Mouse (Mus musculus) hindbrain, embryonic 10.5 days (tissue): Measurements from ENCODE around the gene Brf1. TPM values are rescaled to one million over a fixed set of nuclear protein-coding genes. Genes with fewer than 3 reads are reported as not detected.
A peak's percentile ranks its signal among the peaks of the same experiment; 100 is the strongest.

Experiments
- DNase-seq: peaks from one replicate; pipeline ENCODE4 v3.0.0-alpha.2; 2017; ENCODE audit warnings: low spot score
- H3K27ac ChIP-seq: fragments of 300-500 bp; sonication (generic); 2 replicates; pipeline ENCODE4 v1.5.1; 2016; ENCODE audit warnings: mild to moderate bottlenecking, moderate library complexity
- H3K27me3 ChIP-seq: fragments of 300-500 bp; sonication (generic); 2 replicates; pipeline ENCODE4 v1.6.1; 2016; ENCODE audit warnings: mild to moderate bottlenecking; ENCODE audit not compliant: poor library complexity, insufficient read depth, severe bottlenecking
- H3K36me3 ChIP-seq: fragments of 300-500 bp; sonication (generic); 2 replicates; pipeline ENCODE4 v1.6.1; 2016; ENCODE audit warnings: mild to moderate bottlenecking, moderate library complexity
- H3K4me1 ChIP-seq: fragments of 300-500 bp; sonication (generic); replicated peaks from 2 replicates; pipeline ENCODE4 v1.6.1; 2016; ENCODE audit warnings: mild to moderate bottlenecking
- H3K4me3 ChIP-seq: fragments of 300-500 bp; sonication (generic); 2 replicates; pipeline ENCODE4 v1.5.1; 2016; ENCODE audit warnings: mild to moderate bottlenecking, moderate library complexity
- H3K9me3 ChIP-seq: fragments of 300-500 bp; sonication (generic); 2 replicates; pipeline ENCODE4 v1.6.1; 2016; ENCODE audit warnings: mild to moderate bottlenecking, moderate library complexity
- WGBS: fragments of 180-500 bp; shearing (Covaris S2); methylation state at CpG from one replicate; pipeline ENCODE4 v1.1.7; 2016; 5-methylcytosine and 5-hydroxymethylcytosine counted together
- polyA plus RNA-seq: library from polyadenylated mRNA; unstranded; fragments of >200 nt; fragmentation: Nextera tagmentation; extraction: Ambion mirVana; gene quantifications from 2 replicates; pipeline ENCODE4 v1.2.1, GENCODE M21; 2016

Brf1 gene
- polyA plus RNA-seq, 1 experiment from 2014 or later, result 55.4 TPM

DNA sequence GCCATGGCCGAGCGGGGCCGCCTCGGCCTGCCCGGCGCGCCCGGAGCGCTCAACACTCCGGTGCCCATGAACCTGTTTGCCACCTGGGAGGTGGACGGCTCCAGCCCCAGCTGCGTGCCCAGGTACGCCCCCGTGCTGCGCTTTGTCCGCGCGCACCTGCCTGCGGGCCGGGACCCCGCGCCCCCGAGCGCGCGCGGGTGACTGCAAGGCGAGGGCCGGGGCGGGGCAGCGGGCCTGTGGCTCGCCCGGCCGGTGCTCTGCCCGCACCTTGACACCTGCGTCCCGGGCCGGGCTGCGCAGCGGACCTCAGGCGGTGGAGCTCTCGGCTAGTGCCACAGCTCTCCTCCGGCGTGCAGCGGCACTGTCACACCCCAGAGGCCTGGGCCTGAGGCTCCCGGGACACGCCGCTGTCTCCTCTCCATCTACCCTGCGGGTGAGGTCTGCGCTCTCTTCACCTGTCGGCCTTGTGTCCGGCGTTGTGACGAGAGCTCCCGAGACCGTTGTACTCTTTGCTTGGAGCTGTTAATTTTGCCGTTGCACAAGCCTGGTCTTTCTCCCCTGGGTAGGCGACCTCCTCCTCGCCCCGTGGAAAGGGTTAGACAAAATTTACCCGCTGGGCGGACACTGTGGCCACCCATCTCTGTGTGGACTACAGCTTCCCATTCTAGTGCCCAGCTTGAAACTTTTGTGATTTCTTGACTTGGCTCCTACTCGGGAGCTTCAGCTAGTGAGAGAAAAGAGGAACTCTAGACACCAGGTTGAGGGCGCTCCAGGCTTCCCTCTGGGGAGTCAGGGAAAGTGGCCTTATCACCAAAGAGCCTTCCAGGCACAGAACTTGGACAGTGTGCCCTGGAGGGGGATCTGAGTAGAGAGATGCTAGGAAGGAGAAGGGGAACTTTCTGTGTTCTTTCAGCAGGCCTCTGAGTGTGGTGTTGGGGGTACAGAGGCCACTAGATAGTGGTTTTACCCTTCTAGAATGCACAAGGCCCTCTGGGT, 14.4 kb upstream of the Brf1 start:
- Histone ChIP-seq H3K4me1 (peaks cover 48% of the 10 kb centered on the region), H3K4me3 (peak overlapping the region; percentile 97), H3K27ac (peak overlapping the region; percentile 97), H3K36me3 (peaks cover 11% of the 10 kb centered on the region; the same call in 1 of the 2 replicates), H3K9me3 (no peaks in the 10 kb centered on the region), H3K27me3 (no peaks in the 10 kb centered on the region)
- WGBS, result 1% methylated on average over 64 of the region's 64 CpGs
- peak; percentile 61 for DNase-seq

- Histone ChIP-seq H3K4me3 (peak within 1 kb of the TSS; percentile 97), H3K9me3 (no peaks in the 10 kb centered on the region), H3K36me3 (peaks cover 6% of the 10 kb centered on the region; the same call in 1 of the 2 replicates), H3K27me3 (no peaks in the 10 kb centered on the region), H3K27ac (peak within 1 kb of the TSS; percentile 97), H3K4me1 (peaks cover 48% of the 10 kb centered on the region)
- 6% methylated on average over 74 of the region's 85 CpGs for WGBS
- peak; percentile 90 for DNase-seq
Measured at GRCm38 (mm10) chr12:113013604-113014558, 13.4 kb upstream of the Brf1 start, which contains the start of gene Pacs2. Pacs2 (plus strand) TSS chr12:113014508.

GRCm38 (mm10) chr12:113013021-113013491, 12.6 kb upstream of the Brf1 start:
- Histone ChIP-seq H3K27me3 (no peaks in the 10 kb centered on the region), H3K9me3 (no peaks in the 10 kb centered on the region), H3K4me1 (peaks cover 48% of the 10 kb centered on the region), H3K4me3 (peak overlapping the region; percentile 97), H3K36me3 (no peaks in the 10 kb centered on the region), H3K27ac (peak overlapping the region; percentile 97)
- WGBS, result 61% methylated on average over 3 of the region's 3 CpGs
- peak; percentile 41 for DNase-seq

- 91% methylated on average over 5 of the region's 5 CpGs for WGBS
- Histone ChIP-seq H3K4me1 (peaks cover 43% of the 10 kb centered on the region), H3K27ac (peak overlapping the region; percentile 97), H3K27me3 (no peaks in the 10 kb centered on the region), H3K9me3 (no peaks in the 10 kb centered on the region), H3K4me3 (no peak overlapping the region), H3K36me3 (no peaks in the 10 kb centered on the region)
- no peak for DNase-seq
Measured at GRCm38 (mm10) chr12:113012443-113012842, 11.9 kb upstream of the Brf1 start.

- no peak for DNase-seq
- H3K4me3 ChIP-seq, result no peak overlapping the region
- no peaks in the 10 kb centered on the region for H3K36me3 ChIP-seq
- 93% methylated on average over 6 of the region's 6 CpGs for WGBS
- H3K4me1 ChIP-seq, result peaks cover 37% of the 10 kb centered on the region
- H3K9me3 ChIP-seq, result no peaks in the 10 kb centered on the region
- peak overlapping the region; percentile 97; the same call in 1 of the 2 replicates for H3K27ac ChIP-seq
- H3K27me3 ChIP-seq, result no peaks in the 10 kb centered on the region
Measured at GRCm38 (mm10) chr12:113011702-113012360, 11.3 kb upstream of the Brf1 start.

- Histone ChIP-seq H3K9me3 (no peaks in the 10 kb centered on the region), H3K4me1 (peaks cover 19% of the 10 kb centered on the region), H3K36me3 (no peaks in the 10 kb centered on the region), H3K27me3 (no peaks in the 10 kb centered on the region), H3K27ac (no peak overlapping the region), H3K4me3 (no peak overlapping the region)
- DNase-seq, result no peak
- 38% methylated on average over 4 of the region's 4 CpGs for WGBS
Measured at GRCm38 (mm10) chr12:113004993-113005392, 4.5 kb upstream of the Brf1 start.

DNA sequence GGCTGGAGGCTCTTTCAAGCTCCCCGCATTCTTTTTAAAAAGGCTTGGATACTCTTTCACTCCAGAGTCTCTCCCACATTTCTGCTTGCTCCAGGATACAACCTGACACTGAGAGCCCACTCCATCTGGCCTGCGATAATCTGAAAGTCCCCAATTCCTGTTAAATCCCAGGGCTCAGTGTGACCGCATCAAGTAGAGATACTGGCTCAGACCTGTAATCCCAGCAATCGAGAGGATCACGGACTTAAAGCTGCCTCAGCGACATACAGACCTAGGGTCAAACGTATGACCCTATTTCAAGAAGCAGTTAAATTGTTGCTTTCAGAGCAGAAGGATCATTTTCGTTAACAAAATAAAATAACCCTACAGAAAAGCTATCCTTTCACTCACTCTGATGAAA, 3.5 kb upstream of the Brf1 start:
- 80% methylated on average over 8 of the region's 8 CpGs for WGBS
- Histone ChIP-seq H3K4me3 (no peak overlapping the region), H3K36me3 (no peaks in the 10 kb centered on the region), H3K4me1 (peaks cover 29% of the 10 kb centered on the region), H3K27me3 (no peaks in the 10 kb centered on the region), H3K9me3 (no peaks in the 10 kb centered on the region), H3K27ac (no peak overlapping the region)
- DNase-seq, result no peak

GRCm38 (mm10) chr12:113002667-113003066, 2.2 kb upstream of the Brf1 start:
- Histone ChIP-seq H3K27me3 (no peaks in the 10 kb centered on the region), H3K36me3 (no peaks in the 10 kb centered on the region), H3K9me3 (no peaks in the 10 kb centered on the region), H3K4me1 (peaks cover 40% of the 10 kb centered on the region), H3K27ac (no peak overlapping the region), H3K4me3 (no peak overlapping the region)
- DNase-seq, result no peak
- WGBS, result 42% methylated on average over 2 of the region's 2 CpGs

DNA sequence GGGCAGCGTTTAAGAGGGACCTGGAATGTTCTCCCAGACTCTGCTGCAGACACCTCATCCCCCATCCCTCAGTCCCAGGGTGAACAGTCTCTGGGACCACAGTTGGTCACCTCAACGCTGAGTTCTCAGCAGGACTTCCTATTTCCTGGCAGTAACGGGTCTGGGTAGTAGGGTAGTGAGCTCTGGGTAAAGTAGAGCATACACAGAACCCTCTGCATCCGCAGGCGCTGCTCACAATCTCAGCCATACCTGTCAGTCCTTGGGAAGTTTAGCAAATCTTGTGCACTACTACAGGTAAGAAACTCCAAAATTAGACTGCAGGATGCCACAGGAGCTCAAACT, 600 bp upstream of the Brf1 start:
- no peaks in the 10 kb centered on the region for H3K27me3 ChIP-seq
- DNase-seq, result no peak
- 7% methylated on average over 5 of the region's 5 CpGs for WGBS
- no peaks in the 10 kb centered on the region for H3K9me3 ChIP-seq
- H3K36me3 ChIP-seq, result peaks cover 13% of the 10 kb centered on the region
- peak overlapping the region; percentile 88 for H3K4me3 ChIP-seq
- peak overlapping the region; percentile 97 for H3K27ac ChIP-seq
- H3K4me1 ChIP-seq, result peaks cover 50% of the 10 kb centered on the region

GRCm38 (mm10) chr12:112999569-113000293, 773 bp downstream of the Brf1 start:
- peaks cover 50% of the 10 kb centered on the region for H3K4me1 ChIP-seq
- H3K4me3 ChIP-seq, result peak overlapping the region; percentile 88
- 2% methylated on average over 56 of the region's 56 CpGs for WGBS
- H3K36me3 ChIP-seq, result peaks cover 27% of the 10 kb centered on the region
- no peak for DNase-seq
- H3K9me3 ChIP-seq, result no peaks in the 10 kb centered on the region
- H3K27me3 ChIP-seq, result no peaks in the 10 kb centered on the region
- peak overlapping the region; percentile 97 for H3K27ac ChIP-seq

DNA sequence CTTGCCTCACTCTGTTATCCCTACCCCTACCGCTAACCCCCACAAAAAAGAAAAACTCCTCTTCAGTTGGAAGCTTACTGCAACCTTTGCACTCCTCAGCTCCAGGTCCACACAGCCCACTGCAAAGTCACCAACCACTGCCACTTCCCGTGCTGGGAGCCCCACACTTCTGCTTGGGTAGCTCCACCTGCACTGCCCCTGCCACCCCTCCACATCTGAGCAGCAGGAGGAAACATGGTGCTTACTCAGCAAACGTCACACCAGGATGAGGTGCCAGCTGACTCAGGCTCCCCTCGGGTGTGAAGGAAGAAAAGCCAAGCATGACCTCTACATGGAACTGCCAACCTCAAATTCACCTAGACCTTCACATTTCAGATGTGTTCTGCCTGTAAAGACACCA, 6.4 kb downstream of the Brf1 start:
- no peak overlapping the region for H3K27ac ChIP-seq
- no peak for DNase-seq
- H3K4me3 ChIP-seq, result no peak overlapping the region
- H3K36me3 ChIP-seq, result peaks cover 60% of the 10 kb centered on the region
- H3K4me1 ChIP-seq, result peaks cover 23% of the 10 kb centered on the region
- no peaks in the 10 kb centered on the region for H3K9me3 ChIP-seq
- H3K27me3 ChIP-seq, result no peaks in the 10 kb centered on the region
- 81% methylated on average over 4 of the region's 4 CpGs for WGBS

DNA sequence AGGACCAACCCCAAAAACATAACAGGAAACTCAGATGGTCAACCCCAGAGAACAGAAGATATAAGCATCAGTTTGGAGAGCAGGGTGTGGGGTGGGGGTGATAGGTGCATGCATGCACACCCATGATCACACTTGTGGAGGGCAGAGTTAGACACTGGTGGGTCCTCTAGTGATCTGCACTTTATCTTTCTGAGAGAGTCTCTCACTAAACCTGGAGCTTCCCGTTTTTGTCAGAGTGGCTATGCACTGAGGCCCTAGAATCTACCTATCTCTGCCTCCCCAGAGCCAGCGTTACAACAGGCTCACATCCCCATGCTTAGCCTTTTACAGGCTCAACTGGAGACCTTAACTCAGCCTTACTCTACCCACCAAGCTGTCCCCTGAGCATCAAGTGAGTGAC, 9.1 kb downstream of the Brf1 start:
- no peak overlapping the region for H3K4me3 ChIP-seq
- H3K27ac ChIP-seq, result no peak overlapping the region
- peaks cover 1% of the 10 kb centered on the region for H3K4me1 ChIP-seq
- H3K36me3 ChIP-seq, result peaks cover 74% of the 10 kb centered on the region
- WGBS, result 88% methylated on average over 2 of the region's 2 CpGs
- DNase-seq, result no peak
- no peaks in the 10 kb centered on the region for H3K27me3 ChIP-seq
- no peaks in the 10 kb centered on the region for H3K9me3 ChIP-seq
